Mouse (Mus musculus): ENCODE measurements at regions not wholly inside any gene's neighbourhood (a gene's known extent, or its start where the extent isn't known, plus 50 kb on each side); places are given as distances from the start of the nearest gene placed in this dataset.

DNA sequence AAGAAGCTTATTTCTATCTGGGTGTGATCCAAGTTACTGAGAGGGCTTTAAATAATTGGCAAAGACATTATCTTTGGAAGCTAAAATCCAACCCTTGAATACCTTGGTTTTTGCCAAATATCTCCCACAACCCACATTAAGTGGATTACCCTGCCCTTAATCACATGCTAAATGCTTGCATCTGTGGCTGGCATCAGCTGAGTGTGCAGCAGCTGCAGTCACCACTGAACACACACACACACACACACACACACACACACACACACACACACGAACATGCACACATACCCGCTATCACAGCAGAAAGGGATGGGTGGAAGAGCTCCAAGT, 124.7 kb upstream of the Cpeb2 start:
- no peak overlapping the region for H3K4me3 ChIP-seq (ENCODE audit: control insufficient read depth, low read depth, low read length)

GRCm38 (mm10) chr5:43110122-43110521, 122.8 kb upstream of the Cpeb2 start:
- H3K4me1 ChIP-seq (ENCODE audit: control insufficient read depth, insufficient read depth, low read length), result no peaks in the 10 kb centered on the region
- TF ChIP-seq POLR2A (IDR thresholded peaks at IDR 0.05; ENCODE audit: control insufficient read depth, low read depth, low read length) (no peak), CTCF (IDR thresholded peaks at IDR 0.05; ENCODE audit: control insufficient read depth, insufficient read depth, insufficient replicate concordance, low read depth, low read length) (no peak)
- H3K4me3 ChIP-seq (ENCODE audit: control insufficient read depth, low read depth, low read length), result no peak overlapping the region
- H3K36me3 ChIP-seq (ENCODE audit: control insufficient read depth, insufficient read depth, low read length), result no peaks in the 10 kb centered on the region
- H3K27me3 ChIP-seq (ENCODE audit: control insufficient read depth, insufficient read depth, low read length), result no peaks in the 10 kb centered on the region
- H3K27ac ChIP-seq (ENCODE audit: control insufficient read depth, insufficient read depth, low read depth, low read length), result no peak overlapping the region

More for the DNA sequence above, 124.7 kb upstream of the Cpeb2 start:
- TF ChIP-seq POLR2A (IDR thresholded peaks at IDR 0.05; ENCODE audit: control insufficient read depth, low read depth, low read length), result no peak
- TF ChIP-seq CTCF (IDR thresholded peaks at IDR 0.05; ENCODE audit: control insufficient read depth, insufficient read depth, insufficient replicate concordance, low read depth, low read length), result no peak
- no peaks in the 10 kb centered on the region for H3K4me1 ChIP-seq (ENCODE audit: control insufficient read depth, insufficient read depth, low read length)
- no peaks in the 10 kb centered on the region for H3K36me3 ChIP-seq (ENCODE audit: control insufficient read depth, insufficient read depth, low read length)
- H3K27ac ChIP-seq (ENCODE audit: control insufficient read depth, insufficient read depth, low read depth, low read length), result no peak overlapping the region
- H3K27me3 ChIP-seq (ENCODE audit: control insufficient read depth, insufficient read depth, low read length), result no peaks in the 10 kb centered on the region

DNA sequence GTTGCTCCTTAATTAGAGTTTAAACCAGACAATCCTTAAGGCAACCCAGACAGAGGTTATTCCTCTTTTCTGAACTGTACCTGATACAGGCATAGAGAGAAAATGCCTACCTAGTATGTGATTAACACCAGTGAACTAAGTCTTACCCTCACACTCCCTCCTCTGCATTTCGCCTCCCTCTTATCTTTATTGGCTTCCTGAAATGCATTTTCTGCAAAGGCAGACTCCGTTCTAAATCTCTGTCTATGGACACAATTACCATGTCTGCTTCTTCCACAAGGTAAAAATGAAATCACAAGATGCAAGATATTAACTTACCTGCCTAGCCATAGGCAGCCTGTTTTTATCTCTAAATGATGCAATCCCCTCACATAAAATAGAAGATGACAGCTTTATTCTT, 121.2 kb upstream of the Cpeb2 start:
- Histone ChIP-seq H3K4me1 (ENCODE audit: control insufficient read depth, insufficient read depth, low read length) (no peaks in the 10 kb centered on the region), H3K4me3 (ENCODE audit: control insufficient read depth, low read depth, low read length) (no peak overlapping the region), H3K27ac (ENCODE audit: control insufficient read depth, insufficient read depth, low read depth, low read length) (no peak overlapping the region), H3K36me3 (ENCODE audit: control insufficient read depth, insufficient read depth, low read length) (no peaks in the 10 kb centered on the region), H3K27me3 (ENCODE audit: control insufficient read depth, insufficient read depth, low read length) (no peaks in the 10 kb centered on the region)
- no peak for TF ChIP-seq CTCF (IDR thresholded peaks at IDR 0.05; ENCODE audit: control insufficient read depth, insufficient read depth, insufficient replicate concordance, low read depth, low read length)
- no peak for TF ChIP-seq POLR2A (IDR thresholded peaks at IDR 0.05; ENCODE audit: control insufficient read depth, low read depth, low read length)

- no peaks in the 10 kb centered on the region for H3K36me3 ChIP-seq (ENCODE audit: control insufficient read depth, insufficient read depth, low read length)
- H3K27ac ChIP-seq (ENCODE audit: control insufficient read depth, insufficient read depth, low read depth, low read length), result no peak overlapping the region
- no peaks in the 10 kb centered on the region for H3K27me3 ChIP-seq (ENCODE audit: control insufficient read depth, insufficient read depth, low read length)
- no peak overlapping the region for H3K4me3 ChIP-seq (ENCODE audit: control insufficient read depth, low read depth, low read length)
- TF ChIP-seq CTCF (IDR thresholded peaks at IDR 0.05; ENCODE audit: control insufficient read depth, insufficient read depth, insufficient replicate concordance, low read depth, low read length) (no peak), POLR2A (IDR thresholded peaks at IDR 0.05; ENCODE audit: control insufficient read depth, low read depth, low read length) (no peak)
- H3K4me1 ChIP-seq (ENCODE audit: control insufficient read depth, insufficient read depth, low read length), result no peaks in the 10 kb centered on the region
Observed at GRCm38 (mm10) chr5:43113405-43114119, 119.4 kb upstream of the Cpeb2 start.

DNA sequence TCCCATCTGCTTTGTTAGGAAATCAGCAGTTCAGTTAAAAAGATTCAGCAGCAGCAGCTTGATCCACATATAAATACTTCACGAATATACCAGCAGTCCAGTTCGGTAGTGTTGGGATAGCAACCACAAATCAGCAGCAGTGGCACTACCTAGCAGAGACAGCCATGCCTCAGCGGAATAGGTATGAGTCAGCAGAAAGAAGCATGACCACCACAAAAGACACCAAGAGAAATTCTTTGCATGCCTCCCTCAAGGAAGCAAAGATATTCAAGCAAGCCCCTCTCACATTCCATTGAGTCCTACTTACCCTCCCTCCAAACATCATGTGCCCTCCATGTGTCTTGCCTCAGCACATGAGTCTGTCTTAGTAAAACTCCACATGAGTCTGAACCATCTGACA, 117.5 kb upstream of the Cpeb2 start:
- Histone ChIP-seq H3K4me3 (ENCODE audit: control insufficient read depth, low read depth, low read length) (no peak overlapping the region), H3K4me1 (ENCODE audit: control insufficient read depth, insufficient read depth, low read length) (no peaks in the 10 kb centered on the region), H3K36me3 (ENCODE audit: control insufficient read depth, insufficient read depth, low read length) (no peaks in the 10 kb centered on the region), H3K27ac (ENCODE audit: control insufficient read depth, insufficient read depth, low read depth, low read length) (no peak overlapping the region), H3K27me3 (ENCODE audit: control insufficient read depth, insufficient read depth, low read length) (no peaks in the 10 kb centered on the region)
- TF ChIP-seq CTCF (IDR thresholded peaks at IDR 0.05; ENCODE audit: control insufficient read depth, insufficient read depth, insufficient replicate concordance, low read depth, low read length), result no peak

- TF ChIP-seq CTCF (IDR thresholded peaks at IDR 0.05; ENCODE audit: control insufficient read depth, insufficient read depth, insufficient replicate concordance, low read depth, low read length) (no peak), POLR2A (IDR thresholded peaks at IDR 0.05; ENCODE audit: control insufficient read depth, low read depth, low read length) (no peak)
- Histone ChIP-seq H3K4me3 (ENCODE audit: control insufficient read depth, low read depth, low read length) (no peak overlapping the region), H3K27ac (ENCODE audit: control insufficient read depth, insufficient read depth, low read depth, low read length) (no peak overlapping the region), H3K36me3 (ENCODE audit: control insufficient read depth, insufficient read depth, low read length) (no peaks in the 10 kb centered on the region), H3K27me3 (ENCODE audit: control insufficient read depth, insufficient read depth, low read length) (no peaks in the 10 kb centered on the region), H3K4me1 (ENCODE audit: control insufficient read depth, insufficient read depth, low read length) (no peaks in the 10 kb centered on the region)
Observed at GRCm38 (mm10) chr5:43116821-43117220, 116.1 kb upstream of the Cpeb2 start.

DNA sequence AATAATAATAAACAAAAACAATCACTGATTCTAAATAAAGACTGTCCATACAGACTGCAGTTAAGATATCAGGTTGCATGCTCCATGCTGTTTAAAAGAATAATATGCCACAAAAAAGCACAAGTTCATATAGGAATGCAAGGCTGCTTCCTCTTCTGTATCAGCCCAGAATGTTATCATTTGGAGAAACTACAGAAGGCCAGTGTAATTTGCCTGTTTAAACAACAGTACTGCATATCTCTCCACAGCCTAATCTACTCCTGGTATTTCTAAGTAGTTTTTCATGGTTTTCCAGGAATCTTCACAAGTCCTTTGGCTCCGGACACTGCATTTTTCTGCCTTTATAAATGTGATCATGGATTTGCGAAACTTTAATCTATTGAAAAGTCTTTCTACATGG, 111.9 kb upstream of the Cpeb2 start:
- Histone ChIP-seq H3K27me3 (ENCODE audit: control insufficient read depth, insufficient read depth, low read length) (no peaks in the 10 kb centered on the region), H3K36me3 (ENCODE audit: control insufficient read depth, insufficient read depth, low read length) (no peaks in the 10 kb centered on the region), H3K27ac (ENCODE audit: control insufficient read depth, insufficient read depth, low read depth, low read length) (no peak overlapping the region), H3K4me1 (ENCODE audit: control insufficient read depth, insufficient read depth, low read length) (no peaks in the 10 kb centered on the region), H3K4me3 (ENCODE audit: control insufficient read depth, low read depth, low read length) (no peak overlapping the region)
- TF ChIP-seq POLR2A (IDR thresholded peaks at IDR 0.05; ENCODE audit: control insufficient read depth, low read depth, low read length) (no peak), CTCF (IDR thresholded peaks at IDR 0.05; ENCODE audit: control insufficient read depth, insufficient read depth, insufficient replicate concordance, low read depth, low read length) (no peak)

DNA sequence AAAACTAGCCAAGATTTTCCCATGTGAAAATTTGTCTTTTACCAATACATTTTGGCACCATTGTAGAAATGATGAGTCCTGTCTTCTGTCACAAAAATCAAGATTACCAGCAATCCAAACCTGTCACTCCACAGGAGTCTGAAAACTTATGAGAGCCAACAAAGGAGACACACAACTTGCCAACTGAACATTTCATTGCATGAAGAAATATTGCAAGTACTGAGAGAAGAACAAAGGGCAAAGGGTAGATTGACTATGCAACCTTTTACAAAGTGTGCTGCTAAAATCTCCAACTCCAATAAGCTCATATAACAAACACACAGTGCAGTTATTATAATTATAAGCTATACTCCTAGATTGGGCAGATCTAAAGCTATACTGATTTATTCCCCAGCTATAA, 108.7 kb upstream of the Cpeb2 start:
- H3K4me3 ChIP-seq (ENCODE audit: control insufficient read depth, low read depth, low read length), result no peak overlapping the region
- no peaks in the 10 kb centered on the region for H3K27me3 ChIP-seq (ENCODE audit: control insufficient read depth, insufficient read depth, low read length)
- no peaks in the 10 kb centered on the region for H3K4me1 ChIP-seq (ENCODE audit: control insufficient read depth, insufficient read depth, low read length)
- no peak overlapping the region for H3K27ac ChIP-seq (ENCODE audit: control insufficient read depth, insufficient read depth, low read depth, low read length)
- TF ChIP-seq POLR2A (IDR thresholded peaks at IDR 0.05; ENCODE audit: control insufficient read depth, low read depth, low read length), result no peak
- no peak for TF ChIP-seq CTCF (IDR thresholded peaks at IDR 0.05; ENCODE audit: control insufficient read depth, insufficient read depth, insufficient replicate concordance, low read depth, low read length)
- H3K36me3 ChIP-seq (ENCODE audit: control insufficient read depth, insufficient read depth, low read length), result no peaks in the 10 kb centered on the region

All from testis, adult 2 months (tissue).